Comparison of ENCODE assay signal across 28 mouse cellular contexts in the genomic region with DNA sequence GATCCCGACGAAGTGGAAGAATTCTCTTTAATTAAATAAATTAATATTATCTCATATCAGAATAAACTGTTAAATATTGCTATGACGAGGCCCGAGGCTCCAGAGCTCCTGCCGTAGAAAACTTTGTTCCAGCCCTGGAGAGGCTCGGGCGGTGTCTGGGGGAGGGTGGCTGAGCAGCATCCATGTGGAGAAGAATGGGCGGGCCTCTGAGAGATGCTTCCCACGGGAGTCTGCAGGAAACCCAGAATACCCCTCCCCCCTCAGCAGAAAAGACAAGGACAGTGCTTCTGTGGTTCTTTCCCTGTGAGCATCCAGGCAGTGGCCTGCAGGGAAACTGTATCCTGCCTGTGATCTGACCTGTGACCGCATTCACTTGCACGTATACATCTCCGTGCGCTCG. TPM values are rescaled to one million over a fixed set of nuclear protein-coding genes. Genes with fewer than 3 reads are reported as not detected.
DNase-seq lines count a peak whose midpoint lies in the region; ATAC-seq and TF ChIP-seq lines count a peak whose summit lies in the region.
"Had no signal": no experiment of that assay in that cellular context is flagged by ENCODE, and none has a peak within 500 bp of the region (broad histone marks: within the 10 kb centered on the region; RNA-seq: fewer than 3 reads in every experiment).

No protein-coding gene starts in this region.

- H3K36me3 ChIP-seq in forebrain, embryonic 10.5 days (replicated peaks), result peaks cover 58% of the 10 kb centered on the region
- no peaks in the 10 kb centered on the region for H3K36me3 ChIP-seq in forebrain, embryonic 11.5 days (ENCODE audit: control insufficient read depth, insufficient read depth, low read length)
- H3K36me3 ChIP-seq in kidney, embryonic 16.5 days (ENCODE audit: insufficient read depth, low read length), result no peaks in the 10 kb centered on the region
- no peaks in the 10 kb centered on the region for H3K36me3 ChIP-seq in lung, postnatal 0 days (ENCODE audit: insufficient read depth, low read length)
- H3K36me3 ChIP-seq: embryonic facial prominence, embryonic 15.5 days; hindbrain, embryonic 15.5 days; intestine, embryonic 15.5 days; liver, embryonic 15.5 days; lung, embryonic 15.5 days; midbrain, embryonic 15.5 days; neural tube, embryonic 12.5 days had no signal

- H3K27ac ChIP-seq in forebrain, embryonic 10.5 days, result 0 out of 2 replicates have a peak overlapping the region, but pooled peaks have one; percentile 30
- H3K27ac ChIP-seq in forebrain, embryonic 11.5 days (ENCODE audit: low read depth, low read length), result no peak overlapping the region
- H3K27ac ChIP-seq in kidney, embryonic 16.5 days (ENCODE audit: low read length), result no peak overlapping the region
- H3K27ac ChIP-seq in lung, postnatal 0 days (ENCODE audit: low read length), result no peak overlapping the region
- H3K27ac ChIP-seq: embryonic facial prominence, embryonic 15.5 days; heart, adult 2 months; hindbrain, embryonic 15.5 days; intestine, embryonic 15.5 days; left cerebral cortex, adult 2 months; liver, embryonic 15.5 days; lung, embryonic 15.5 days; macrophage; midbrain, embryonic 15.5 days; neural tube, embryonic 12.5 days had no signal

- 79% methylated on average over 14 of the region's 14 CpGs for WGBS in forebrain, embryonic 10.5 days
- 77% methylated on average over 14 of the region's 14 CpGs for WGBS in forebrain, embryonic 11.5 days
- WGBS in kidney, embryonic 16.5 days, result 33% methylated on average over 14 of the region's 14 CpGs
- 69% methylated on average over 14 of the region's 14 CpGs for WGBS in lung, postnatal 0 days

- no peak overlapping the region for H3K9ac ChIP-seq in forebrain, embryonic 11.5 days (ENCODE audit: low read length)
- no peak overlapping the region for H3K9ac ChIP-seq in kidney, embryonic 16.5 days (replicated peaks; ENCODE audit: low read length)
- H3K9ac ChIP-seq in lung, postnatal 0 days (replicated peaks; ENCODE audit: low read depth), result no peak overlapping the region
- H3K9ac ChIP-seq: embryonic facial prominence, embryonic 15.5 days; hindbrain, embryonic 15.5 days; intestine, embryonic 15.5 days; liver, embryonic 15.5 days; lung, embryonic 15.5 days; midbrain, embryonic 15.5 days; neural tube, embryonic 12.5 days had no signal

- no peaks in the 10 kb centered on the region for H3K27me3 ChIP-seq in forebrain, embryonic 10.5 days (ENCODE audit: poor library complexity, severe bottlenecking)
- H3K27me3 ChIP-seq in forebrain, embryonic 11.5 days (ENCODE audit: control insufficient read depth, insufficient read depth, low read length), result no peaks in the 10 kb centered on the region
- H3K27me3 ChIP-seq in kidney, embryonic 16.5 days (ENCODE audit: insufficient read depth, low read length), result no peaks in the 10 kb centered on the region
- H3K27me3 ChIP-seq in lung, postnatal 0 days (replicated peaks; ENCODE audit: insufficient read depth, low read length), result no peaks in the 10 kb centered on the region
- H3K27me3 ChIP-seq: embryonic facial prominence, embryonic 15.5 days; hindbrain, embryonic 15.5 days; intestine, embryonic 15.5 days; liver, embryonic 15.5 days; lung, embryonic 15.5 days; midbrain, embryonic 15.5 days; neural tube, embryonic 12.5 days had no signal

- H3K4me3 ChIP-seq in forebrain, embryonic 10.5 days, result no peak overlapping the region
- no peak overlapping the region for H3K4me3 ChIP-seq in forebrain, embryonic 11.5 days (ENCODE audit: low read depth, low read length)
- H3K4me3 ChIP-seq in kidney, embryonic 16.5 days (ENCODE audit: low read length), result no peak overlapping the region
- no peak overlapping the region for H3K4me3 ChIP-seq in lung, postnatal 0 days (ENCODE audit: low read depth, low read length)
- H3K4me3 ChIP-seq: embryonic facial prominence, embryonic 15.5 days; heart, adult 2 months; hindbrain, embryonic 15.5 days; intestine, embryonic 15.5 days; left cerebral cortex, adult 2 months; liver, embryonic 15.5 days; lung, embryonic 15.5 days; midbrain, embryonic 15.5 days; neural tube, embryonic 12.5 days had no signal

- H3K4me1 ChIP-seq in forebrain, embryonic 10.5 days, result peaks cover 16% of the 10 kb centered on the region; the same call in 1 of the 2 replicates
- no peaks in the 10 kb centered on the region for H3K4me1 ChIP-seq in forebrain, embryonic 11.5 days (replicated peaks; ENCODE audit: control insufficient read depth, insufficient read depth, low read length)
- peaks cover 11% of the 10 kb centered on the region; the same call in 1 of the 2 replicates for H3K4me1 ChIP-seq in kidney, embryonic 16.5 days (ENCODE audit: insufficient read depth, low read length)
- H3K4me1 ChIP-seq in lung, postnatal 0 days (ENCODE audit: insufficient read depth, low read depth, low read length), result no peaks in the 10 kb centered on the region
- H3K4me1 ChIP-seq: embryonic facial prominence, embryonic 15.5 days; intestine, embryonic 15.5 days; liver, embryonic 15.5 days; lung, embryonic 15.5 days had no signal

- ATAC-seq in forebrain, embryonic 11.5 days (replicated peaks; ENCODE audit: low FRiP score), result no peak
- ATAC-seq in kidney, embryonic 16.5 days (ENCODE audit: low FRiP score, low TSS enrichment), result peak; percentile 61
- ATAC-seq in lung, postnatal 0 days, result no peak
- ATAC-seq: CD4-positive, CD25-positive, alpha-beta regulatory T cell, adult 4 months; forebrain, embryonic 16.5 days; intestine, embryonic 15.5 days; midbrain, embryonic 15.5 days had no signal

- H3K9me3 ChIP-seq in forebrain, embryonic 10.5 days, result no peaks in the 10 kb centered on the region
- no peaks in the 10 kb centered on the region for H3K9me3 ChIP-seq in forebrain, embryonic 11.5 days (ENCODE audit: control insufficient read depth, low read length)
- H3K9me3 ChIP-seq in kidney, embryonic 16.5 days (ENCODE audit: low read length), result no peaks in the 10 kb centered on the region
- no peaks in the 10 kb centered on the region for H3K9me3 ChIP-seq in lung, postnatal 0 days (ENCODE audit: low read length)
- H3K9me3 ChIP-seq: embryonic facial prominence, embryonic 15.5 days; hindbrain, embryonic 15.5 days; intestine, embryonic 15.5 days; liver, embryonic 15.5 days; lung, embryonic 15.5 days; midbrain, embryonic 15.5 days; neural tube, embryonic 12.5 days had no signal

- no peak overlapping the region for H3K4me2 ChIP-seq in forebrain, embryonic 11.5 days (ENCODE audit: low read depth, low read length, severe bottlenecking)
- H3K4me2 ChIP-seq in kidney, embryonic 16.5 days (replicated peaks; ENCODE audit: low read depth, low read length), result no peak overlapping the region
- no peak overlapping the region for H3K4me2 ChIP-seq in lung, postnatal 0 days (replicated peaks; ENCODE audit: low read depth, low read length)
- H3K4me2 ChIP-seq: embryonic facial prominence, embryonic 15.5 days; hindbrain, embryonic 15.5 days; intestine, embryonic 15.5 days; liver, embryonic 15.5 days; lung, embryonic 15.5 days; midbrain, embryonic 15.5 days; neural tube, embryonic 12.5 days had no signal

- DNase-seq in forebrain, embryonic 10.5 days (ENCODE audit: extremely low spot score, low spot score), result no peak
- no peak for DNase-seq in forebrain, embryonic 11.5 days (ENCODE audit: low spot score)
- no peak for DNase-seq in kidney, postnatal 36 days
- peak; percentile 40 for DNase-seq in right cerebral cortex, adult 18-20 months
- DNase-seq in right cerebral cortex, postnatal 4 days, result no peak
- DNase-seq in lung, postnatal 0 days (ENCODE audit: low spot score), result no peak
- DNase-seq: adrenal gland, adult 2 months; cerebellum, adult 11-12 months; cerebellum, postnatal 14 days; gastrocnemius, postnatal 25 days; heart, adult 2 months; kidney, postnatal 10 days; liver; right cerebral cortex, postnatal 14 days; spleen, adult 18-20 months had no signal

- TF ChIP-seq EP300 in lung, postnatal 0 days (IDR thresholded peaks at IDR 0.05), result no peak

- TF ChIP-seq CTCF in lung, postnatal 0 days (IDR thresholded peaks at IDR 0.05), result no peak

RNA-seq across cellular contexts. Expression of gene Wnt7a, which starts 45.7 kb away (rescaled TPM):
- polyA plus RNA-seq in forebrain, embryonic 10.5 days (2016; fragmentation: Nextera tagmentation; extraction: Ambion mirVana), result 10.9 and 11.0 TPM in 2 replicates
- 13.7 and 15.0 TPM in 2 replicates for polyA plus RNA-seq in forebrain, embryonic 11.5 days (2014; fragmentation: Nextera tagmentation; extraction: Ambion mirVana)
- 0.14 and 0.44 TPM in 2 replicates for polyA plus RNA-seq in kidney, embryonic 16.5 days (2015; fragmentation: Nextera tagmentation; extraction: Ambion mirVana)
- 7.8 and 8.9 TPM in 2 replicates for polyA plus RNA-seq in lung, postnatal 0 days (2015; fragmentation: Nextera tagmentation; extraction: Ambion mirVana)
- polyA plus RNA-seq: adrenal gland, adult 2 months; CD4-positive, CD25-positive, alpha-beta regulatory T cell, adult 4 months; heart, adult 2 months; heart, embryonic 14.5 days; intestine, embryonic 15.5 days; liver, embryonic 15.5 days; macrophage had no signal
